Mouse (Mus musculus): ENCODE measurements around the gene Pafah1b2. TPM values are rescaled to one million over a fixed set of nuclear protein-coding genes. Genes with fewer than 3 reads are reported as not detected.

The Pafah1b2 gene
- polyA plus RNA-seq, 1 experiment from 2014 or later = 227 TPM

DNA sequence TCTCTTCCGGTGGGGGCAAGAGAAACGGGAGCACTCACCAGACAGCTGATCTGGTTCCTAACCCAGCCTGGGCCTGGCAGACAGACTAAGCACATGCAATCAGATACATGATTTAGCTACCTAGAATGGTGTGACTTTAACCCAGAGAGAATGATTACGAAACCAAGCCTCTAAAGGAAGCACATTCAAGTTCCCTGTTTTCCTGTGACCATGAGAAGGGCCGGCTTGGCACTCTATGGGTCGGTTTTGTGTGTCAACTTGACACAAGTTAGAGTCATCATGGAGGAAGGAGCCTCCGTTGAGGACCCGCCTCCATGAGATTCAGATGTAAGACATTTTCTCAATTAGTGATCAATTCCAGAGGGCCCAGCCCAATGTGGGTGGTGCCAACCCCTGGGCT, 52.8 kb downstream of the Pafah1b2 start:
- H3K4me2 ChIP-seq (ENCODE audit: low read depth, low read length) = no peak overlapping the region
- H3K4me3 ChIP-seq (ENCODE audit: low read depth, low read length) = no peak overlapping the region
- H3K9me3 ChIP-seq (replicated peaks; ENCODE audit: control insufficient read depth, low read length) = no peaks in the 10 kb centered on the region
- 86% methylated on average over 7 of the region's 7 CpGs for WGBS
- ATAC-seq (replicated peaks; ENCODE audit: insufficient number of reproducible peaks, low FRiP score, low TSS enrichment, low read depth) (no peak), DNase-seq (ENCODE audit: low spot score) (no peak)
- no peaks in the 10 kb centered on the region for H3K4me1 ChIP-seq (ENCODE audit: control insufficient read depth, insufficient read depth, low read length)
- H3K36me3 ChIP-seq (replicated peaks; ENCODE audit: control insufficient read depth, insufficient read depth, low read depth, low read length) = no peaks in the 10 kb centered on the region; the same call in 1 of the 2 replicates
- no peak overlapping the region for H3K9ac ChIP-seq (replicated peaks; ENCODE audit: low read length)
- no peak overlapping the region for H3K27ac ChIP-seq (replicated peaks; ENCODE audit: low read depth, low read length)
- no peaks in the 10 kb centered on the region for H3K27me3 ChIP-seq (ENCODE audit: control insufficient read depth, insufficient read depth, low read length)

DNA sequence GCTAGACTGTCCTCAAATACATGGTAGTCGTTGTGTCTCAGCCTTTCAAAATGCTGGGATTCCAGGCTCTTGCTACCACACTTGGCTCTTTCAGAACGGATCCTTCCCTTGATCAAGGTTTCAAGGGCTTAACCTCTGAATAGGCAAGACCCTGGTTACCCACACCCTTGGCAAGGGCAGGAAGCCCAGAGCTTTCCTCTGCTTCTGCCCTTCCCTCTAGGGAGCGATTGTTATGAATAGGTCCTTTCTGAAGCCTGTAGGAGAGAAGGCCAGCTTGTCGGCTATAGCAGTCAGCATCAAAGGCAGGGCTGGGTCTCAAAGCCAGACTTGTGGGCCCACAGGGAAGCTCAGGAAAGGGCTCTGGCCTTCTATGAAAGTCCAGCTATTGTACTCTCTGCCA, 53.6 kb downstream of the Pafah1b2 start:
- no peak overlapping the region for H3K27ac ChIP-seq (replicated peaks; ENCODE audit: low read depth, low read length)
- H3K9ac ChIP-seq (replicated peaks; ENCODE audit: low read length) = peak overlapping the region; percentile 9; the same call in 1 of the 2 replicates
- no peak for ATAC-seq (replicated peaks; ENCODE audit: insufficient number of reproducible peaks, low FRiP score, low TSS enrichment, low read depth)
- H3K9me3 ChIP-seq (replicated peaks; ENCODE audit: control insufficient read depth, low read length) = no peaks in the 10 kb centered on the region
- DNase-seq (ENCODE audit: low spot score) = no peak
- no peaks in the 10 kb centered on the region for H3K4me1 ChIP-seq (ENCODE audit: control insufficient read depth, insufficient read depth, low read length)
- WGBS = 31% methylated on average over 4 of the region's 4 CpGs
- H3K27me3 ChIP-seq (ENCODE audit: control insufficient read depth, insufficient read depth, low read length) = no peaks in the 10 kb centered on the region
- H3K4me2 ChIP-seq (ENCODE audit: low read depth, low read length) = no peak overlapping the region
- H3K4me3 ChIP-seq (ENCODE audit: low read depth, low read length) = no peak overlapping the region
- H3K36me3 ChIP-seq (replicated peaks; ENCODE audit: control insufficient read depth, insufficient read depth, low read depth, low read length) = no peaks in the 10 kb centered on the region

DNA sequence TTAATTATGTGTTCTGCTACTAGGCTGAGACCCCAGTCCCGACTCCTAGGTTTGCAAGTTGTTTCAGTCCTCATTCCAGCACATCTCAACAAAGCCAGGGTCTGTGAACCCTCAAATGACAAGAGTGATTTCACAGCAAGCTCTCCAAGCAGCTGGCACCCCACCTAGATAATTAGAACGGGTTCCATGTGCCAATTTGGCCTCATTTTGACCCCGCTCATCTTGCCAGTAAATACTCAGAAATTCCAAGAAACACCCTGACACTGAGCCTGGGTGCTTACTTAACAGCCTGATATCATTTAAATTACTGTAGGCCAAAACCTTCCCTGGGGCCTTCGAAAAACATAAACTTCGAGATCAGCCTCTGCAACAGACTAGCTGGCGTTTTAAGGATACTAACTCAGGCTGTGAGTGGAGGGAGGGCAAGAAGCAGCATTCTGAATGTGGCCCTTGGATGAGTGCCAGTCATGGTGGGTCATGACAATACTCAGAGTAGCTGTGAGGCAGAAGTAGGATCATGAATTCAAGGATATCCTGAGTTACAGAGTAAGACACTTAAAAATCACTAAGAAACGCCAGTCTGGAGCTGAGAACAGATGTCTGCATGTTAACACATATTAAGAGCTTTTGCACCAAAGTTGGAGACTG, 54.3 kb downstream of the Pafah1b2 start:
- H3K4me1 ChIP-seq (ENCODE audit: control insufficient read depth, insufficient read depth, low read length) = no peaks in the 10 kb centered on the region
- H3K9ac ChIP-seq (replicated peaks; ENCODE audit: low read length) = no peak overlapping the region
- ATAC-seq (replicated peaks; ENCODE audit: insufficient number of reproducible peaks, low FRiP score, low TSS enrichment, low read depth) (no peak), DNase-seq (ENCODE audit: low spot score) (no peak)
- no peaks in the 10 kb centered on the region for H3K27me3 ChIP-seq (ENCODE audit: control insufficient read depth, insufficient read depth, low read length)
- H3K27ac ChIP-seq (replicated peaks; ENCODE audit: low read depth, low read length) = no peak overlapping the region
- no peak overlapping the region for H3K4me3 ChIP-seq (ENCODE audit: low read depth, low read length)
- no peaks in the 10 kb centered on the region for H3K36me3 ChIP-seq (replicated peaks; ENCODE audit: control insufficient read depth, insufficient read depth, low read depth, low read length)
- H3K9me3 ChIP-seq (replicated peaks; ENCODE audit: control insufficient read depth, low read length) = no peaks in the 10 kb centered on the region
- WGBS = 71% methylated on average over 7 of the region's 7 CpGs
- no peak overlapping the region for H3K4me2 ChIP-seq (ENCODE audit: low read depth, low read length)

DNA sequence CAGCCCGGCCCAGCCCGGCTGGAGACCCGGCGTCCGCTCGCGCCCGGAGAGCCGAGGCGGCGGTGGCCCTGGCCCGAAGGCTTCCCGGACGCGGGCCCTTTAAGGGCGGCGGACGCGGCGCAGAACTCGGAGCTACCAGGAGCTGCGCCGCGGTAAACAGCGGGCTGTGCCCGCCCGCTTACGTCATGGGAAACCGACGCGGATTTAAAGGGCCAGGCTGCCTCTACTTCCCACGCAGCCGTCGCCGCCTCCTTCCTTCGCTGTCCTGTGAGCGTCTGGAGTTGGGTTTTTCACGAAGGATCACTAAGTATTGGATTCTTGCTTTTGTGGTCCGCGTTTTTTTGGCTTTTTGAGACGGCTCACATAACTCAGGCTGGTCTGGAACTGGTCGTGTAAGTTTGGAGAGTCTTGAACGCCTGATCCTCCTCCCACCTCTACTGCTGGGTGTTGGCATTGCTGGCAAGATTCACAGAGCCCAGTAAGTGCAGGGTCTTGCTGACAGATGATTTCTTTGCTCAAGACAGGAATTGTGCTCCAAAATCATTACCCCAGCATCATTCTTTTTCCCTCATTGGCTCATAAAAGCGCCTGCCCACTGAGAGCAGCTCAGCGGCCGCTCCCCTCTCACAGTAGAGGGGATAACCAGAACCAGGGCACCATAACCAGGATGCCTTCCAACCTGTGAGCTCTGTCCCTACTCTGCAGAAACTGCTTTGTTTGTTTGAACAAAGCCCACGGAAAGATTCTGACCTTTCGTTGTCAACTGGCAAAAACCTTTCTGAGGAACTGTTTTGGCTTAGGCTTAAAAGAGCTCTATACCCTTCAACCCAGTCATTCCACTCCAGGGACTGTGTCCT, 57.2 kb downstream of the Pafah1b2 start, which contains the start of gene Sidt2:
TSS of gene Sidt2 (minus strand) at position 152 of the 857 bp plus-strand sequence.
- ATAC-seq (replicated peaks; ENCODE audit: insufficient number of reproducible peaks, low FRiP score, low TSS enrichment, low read depth) (peak; percentile 89), DNase-seq (ENCODE audit: low spot score) (peak; percentile 94)
- H3K4me2 ChIP-seq (ENCODE audit: low read depth, low read length) = peak within 1 kb of the TSS; percentile 84
- H3K9ac ChIP-seq (replicated peaks; ENCODE audit: low read length) = peak within 1 kb of the TSS; percentile 88
- no peaks in the 10 kb centered on the region for H3K27me3 ChIP-seq (ENCODE audit: control insufficient read depth, insufficient read depth, low read length)
- WGBS = under 1% methylated on average over 46 of the region's 48 CpGs
- no peaks in the 10 kb centered on the region for H3K4me1 ChIP-seq (ENCODE audit: control insufficient read depth, insufficient read depth, low read length)
- H3K4me3 ChIP-seq (ENCODE audit: low read depth, low read length) = peak within 1 kb of the TSS; percentile 91
- H3K27ac ChIP-seq (replicated peaks; ENCODE audit: low read depth, low read length) = peak within 1 kb of the TSS; percentile 73
- no peaks in the 10 kb centered on the region for H3K36me3 ChIP-seq (replicated peaks; ENCODE audit: control insufficient read depth, insufficient read depth, low read depth, low read length)
- no peaks in the 10 kb centered on the region for H3K9me3 ChIP-seq (replicated peaks; ENCODE audit: control insufficient read depth, low read length)

DNA sequence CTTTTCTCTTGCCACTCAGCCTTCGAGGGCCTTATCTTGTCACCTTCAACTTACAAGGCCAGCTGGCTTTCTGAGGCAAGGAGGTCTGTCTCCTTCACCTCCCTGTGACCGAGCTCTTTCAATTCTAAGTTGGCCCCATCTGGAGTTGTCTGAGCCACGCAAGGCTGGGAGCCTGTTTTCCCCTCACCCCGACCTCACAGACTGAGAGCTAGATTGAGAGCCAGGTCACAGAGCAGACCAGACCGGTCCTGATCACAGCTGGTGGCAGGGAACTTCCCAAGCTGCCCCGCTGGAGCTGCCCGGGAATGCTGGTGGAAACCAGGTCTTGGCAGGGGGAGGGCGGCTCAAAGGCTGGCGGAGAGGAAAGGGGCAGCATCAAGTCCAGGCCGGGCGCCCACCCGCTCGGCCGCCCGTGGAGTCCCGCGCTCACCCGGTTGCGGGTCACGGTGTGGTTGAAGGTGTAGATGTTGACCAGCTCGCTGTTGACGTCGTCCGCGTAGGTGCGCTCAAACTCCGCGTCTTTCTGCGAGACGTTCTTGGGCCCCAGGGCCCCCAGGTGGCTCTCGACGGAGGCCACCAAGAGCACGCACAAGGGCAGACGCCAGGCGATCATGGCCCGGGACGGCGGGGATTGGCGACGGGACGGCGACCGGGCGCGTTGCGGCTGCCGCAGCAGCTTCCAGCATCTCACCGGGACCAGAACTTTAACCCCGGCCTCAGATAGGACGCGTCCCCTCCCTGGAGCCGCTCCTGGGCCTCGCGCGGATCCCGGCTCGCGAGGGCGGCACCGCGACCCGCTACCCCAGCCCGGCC, 58.0 kb downstream of the Pafah1b2 start:
- under 1% methylated on average over 58 of the region's 63 CpGs for WGBS
- no peaks in the 10 kb centered on the region for H3K4me1 ChIP-seq (ENCODE audit: control insufficient read depth, insufficient read depth, low read length)
- DNase-seq (ENCODE audit: low spot score) (peak; percentile 52), ATAC-seq (replicated peaks; ENCODE audit: insufficient number of reproducible peaks, low FRiP score, low TSS enrichment, low read depth) (peak; percentile 64; the same call in 1 of the 2 replicates)
- no peaks in the 10 kb centered on the region for H3K36me3 ChIP-seq (replicated peaks; ENCODE audit: control insufficient read depth, insufficient read depth, low read depth, low read length)
- peak overlapping the region; percentile 84 for H3K4me2 ChIP-seq (ENCODE audit: low read depth, low read length)
- peak overlapping the region; percentile 88 for H3K9ac ChIP-seq (replicated peaks; ENCODE audit: low read length)
- H3K4me3 ChIP-seq (ENCODE audit: low read depth, low read length) = peak overlapping the region; percentile 91
- H3K27me3 ChIP-seq (ENCODE audit: control insufficient read depth, insufficient read depth, low read length) = no peaks in the 10 kb centered on the region
- H3K9me3 ChIP-seq (replicated peaks; ENCODE audit: control insufficient read depth, low read length) = no peaks in the 10 kb centered on the region
- H3K27ac ChIP-seq (replicated peaks; ENCODE audit: low read depth, low read length) = peak overlapping the region; percentile 73

DNA sequence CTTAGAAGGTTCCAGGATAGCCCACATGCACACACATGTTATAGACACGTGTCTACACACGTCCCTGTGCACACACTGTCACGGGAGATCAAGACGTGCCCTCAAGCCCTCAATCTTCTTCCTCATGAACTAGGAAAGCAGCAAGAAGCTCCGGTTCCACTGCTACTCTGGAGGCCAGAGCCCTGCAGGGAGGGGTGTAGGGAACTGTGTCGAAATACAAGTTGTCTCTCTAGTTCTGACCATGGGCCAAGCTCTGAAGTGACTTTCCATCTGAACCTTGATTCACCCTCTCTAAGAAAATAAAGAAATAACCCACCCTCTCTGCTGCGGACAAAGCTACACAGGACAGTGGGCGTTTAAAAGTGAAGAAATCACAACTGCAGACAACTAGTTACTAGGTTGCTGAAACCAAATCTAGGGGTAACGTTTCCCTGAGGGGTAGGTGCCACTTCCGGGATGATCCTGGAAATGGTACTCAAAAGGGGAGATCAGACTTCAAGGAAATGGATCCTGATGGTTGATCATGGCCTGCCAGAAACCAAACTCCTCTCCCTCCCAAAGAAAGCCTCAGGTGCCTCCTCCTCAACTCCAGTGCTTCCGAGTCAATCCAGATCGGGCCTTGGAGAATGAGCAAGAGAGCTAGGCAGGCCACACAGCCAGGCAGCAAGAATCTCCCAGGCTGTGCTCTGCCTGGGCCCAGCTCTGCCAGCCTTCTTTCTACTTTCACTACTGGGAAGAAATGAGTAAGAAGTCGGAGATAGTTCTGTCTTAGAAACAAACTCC, 58.8 kb downstream of the Pafah1b2 start:
- no peak overlapping the region for H3K27ac ChIP-seq (replicated peaks; ENCODE audit: low read depth, low read length)

DNA sequence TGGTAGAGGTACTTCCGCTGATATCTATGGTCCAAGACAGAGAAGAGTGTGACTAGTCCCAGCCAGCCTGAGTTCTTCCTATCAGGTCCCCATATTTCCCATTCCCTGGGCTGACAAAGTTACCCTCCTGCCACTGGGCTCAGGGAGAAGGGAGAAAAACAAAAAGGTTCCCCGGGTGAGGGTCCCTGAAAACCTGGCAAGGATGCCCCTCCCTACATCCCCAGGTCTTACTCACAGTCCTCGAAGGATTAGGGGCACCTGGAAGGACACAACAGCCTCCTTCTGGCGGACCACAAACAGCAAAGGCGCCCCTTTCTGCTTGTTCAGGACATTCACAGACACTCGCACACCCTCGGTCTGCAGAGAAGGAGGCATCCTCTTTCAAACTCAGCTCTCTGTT, 59.6 kb downstream of the Pafah1b2 start:
- WGBS = 78% methylated on average over 7 of the region's 7 CpGs
- DNase-seq (ENCODE audit: low spot score) = no peak
- Histone ChIP-seq H3K4me3 (ENCODE audit: low read depth, low read length) (no peak overlapping the region), H3K9me3 (replicated peaks; ENCODE audit: control insufficient read depth, low read length) (no peaks in the 10 kb centered on the region), H3K9ac (replicated peaks; ENCODE audit: low read length) (peak overlapping the region; percentile 22; the same call in 1 of the 2 replicates), H3K4me2 (ENCODE audit: low read depth, low read length) (no peak overlapping the region; the same call in 1 of the 2 replicates), H3K36me3 (replicated peaks; ENCODE audit: control insufficient read depth, insufficient read depth, low read depth, low read length) (peaks cover 4% of the 10 kb centered on the region), H3K27ac (replicated peaks; ENCODE audit: low read depth, low read length) (no peak overlapping the region), H3K4me1 (ENCODE audit: control insufficient read depth, insufficient read depth, low read length) (no peaks in the 10 kb centered on the region), H3K27me3 (ENCODE audit: control insufficient read depth, insufficient read depth, low read length) (no peaks in the 10 kb centered on the region)
- no peak for ATAC-seq (replicated peaks; ENCODE audit: insufficient number of reproducible peaks, low FRiP score, low TSS enrichment, low read depth)

More for the DNA sequence above, 58.8 kb downstream of the Pafah1b2 start:
- DNase-seq (ENCODE audit: low spot score) (no peak), ATAC-seq (replicated peaks; ENCODE audit: insufficient number of reproducible peaks, low FRiP score, low TSS enrichment, low read depth) (no peak)
- peak overlapping the region; percentile 88 for H3K9ac ChIP-seq (replicated peaks; ENCODE audit: low read length)
- WGBS = 56% methylated on average over 13 of the region's 13 CpGs
- no peaks in the 10 kb centered on the region for H3K4me1 ChIP-seq (ENCODE audit: control insufficient read depth, insufficient read depth, low read length)
- peak overlapping the region; percentile 84 for H3K4me2 ChIP-seq (ENCODE audit: low read depth, low read length)
- H3K27me3 ChIP-seq (ENCODE audit: control insufficient read depth, insufficient read depth, low read length) = no peaks in the 10 kb centered on the region
- no peaks in the 10 kb centered on the region for H3K9me3 ChIP-seq (replicated peaks; ENCODE audit: control insufficient read depth, low read length)
- no peaks in the 10 kb centered on the region; the same call in 1 of the 2 replicates for H3K36me3 ChIP-seq (replicated peaks; ENCODE audit: control insufficient read depth, insufficient read depth, low read depth, low read length)
- peak overlapping the region; percentile 91 for H3K4me3 ChIP-seq (ENCODE audit: low read depth, low read length)
